Mouse (Mus musculus): ENCODE measurements around the gene Vegfb. TPM values are rescaled to one million over a fixed set of nuclear protein-coding genes. Genes with fewer than 3 reads are reported as not detected.

Vegfb gene
- total RNA-seq, 2 experiments from 2014 or later, result 67.4 to 70.3 TPM

GRCm38 (mm10) chr19:6974211-6975205 lies 12.9 kb downstream of the Vegfb start, which contains the start of gene Ppp1r14b:
Gene Ppp1r14b (plus strand): TSS chr19:6974968.
- DNase-seq (ENCODE audit: low spot score in 2 of 2), result peak; percentile 74 to 82

- DNase-seq (ENCODE audit: low spot score in 2 of 2), result no peak
These were observed 13.8 kb downstream of the Vegfb start for GRCm38 (mm10) chr19:6973581-6974190.

GRCm38 (mm10) chr19:6972247-6972917 lies 15.1 kb downstream of the Vegfb start:
- DNase-seq (ENCODE audit: low spot score in 2 of 2), result no peak

- DNase-seq (ENCODE audit: low spot score in 2 of 2), result no peak
These were observed 15.8 kb downstream of the Vegfb start for GRCm38 (mm10) chr19:6971644-6972043.

GRCm38 (mm10) chr19:6970460-6971085 lies 16.9 kb downstream of the Vegfb start:
- no peak for DNase-seq (ENCODE audit: low spot score in 2 of 2)

GRCm38 (mm10) chr19:6969665-6970381 lies 17.6 kb downstream of the Vegfb start:
- DNase-seq (ENCODE audit: low spot score in 2 of 2), result peak in 1 of 2 experiments; percentile 40

GRCm38 (mm10) chr19:6969291-6969664 lies 18.2 kb downstream of the Vegfb start:
- DNase-seq (ENCODE audit: low spot score in 2 of 2), result no peak

- DNase-seq (ENCODE audit: low spot score in 2 of 2), result no peak
These were observed 18.8 kb downstream of the Vegfb start for GRCm38 (mm10) chr19:6968491-6969271.

GRCm38 (mm10) chr19:6956461-6956860 lies 31.0 kb downstream of the Vegfb start:
- DNase-seq (ENCODE audit: low spot score in 2 of 2), result no peak

- DNase-seq (ENCODE audit: low spot score in 2 of 2), result no peak
These were observed 32.0 kb downstream of the Vegfb start for GRCm38 (mm10) chr19:6955424-6955823.

GRCm38 (mm10) chr19:6954046-6954445 lies 33.4 kb downstream of the Vegfb start:
- DNase-seq (ENCODE audit: low spot score in 2 of 2), result no peak

GRCm38 (mm10) chr19:6952712-6953037 lies 34.8 kb downstream of the Vegfb start:
- no peak for DNase-seq (ENCODE audit: low spot score in 2 of 2)

GRCm38 (mm10) chr19:6951994-6952711 lies 35.3 kb downstream of the Vegfb start:
- DNase-seq (ENCODE audit: low spot score in 2 of 2), result peak; percentile 66 to 77

- peak; percentile 90 to 96 for DNase-seq (ENCODE audit: low spot score in 2 of 2)
These were observed 36.0 kb downstream of the Vegfb start for GRCm38 (mm10) chr19:6951381-6951968.

GRCm38 (mm10) chr19:6950613-6951153 lies 36.8 kb downstream of the Vegfb start:
- DNase-seq (ENCODE audit: low spot score in 2 of 2), result peak; percentile 63 to 77

- no peak for DNase-seq (ENCODE audit: low spot score in 2 of 2)
These were observed 37.5 kb downstream of the Vegfb start for GRCm38 (mm10) chr19:6949951-6950350.

GRCm38 (mm10) chr19:6949532-6949931 lies 37.9 kb downstream of the Vegfb start:
- no peak for DNase-seq (ENCODE audit: low spot score in 2 of 2)

GRCm38 (mm10) chr19:6948186-6948585 lies 39.3 kb downstream of the Vegfb start:
- DNase-seq (ENCODE audit: low spot score in 2 of 2), result no peak

All from layer of hippocampus, postnatal 14 days (tissue).